Mouse (Mus musculus): Measurements from ENCODE around the gene Mettl22. TPM values are rescaled to one million over a fixed set of nuclear protein-coding genes. Genes with fewer than 3 reads are reported as not detected.

Gene Mettl22
- polyA plus RNA-seq, 1 experiment from 2014 or later, result 50.3 TPM

DNA sequence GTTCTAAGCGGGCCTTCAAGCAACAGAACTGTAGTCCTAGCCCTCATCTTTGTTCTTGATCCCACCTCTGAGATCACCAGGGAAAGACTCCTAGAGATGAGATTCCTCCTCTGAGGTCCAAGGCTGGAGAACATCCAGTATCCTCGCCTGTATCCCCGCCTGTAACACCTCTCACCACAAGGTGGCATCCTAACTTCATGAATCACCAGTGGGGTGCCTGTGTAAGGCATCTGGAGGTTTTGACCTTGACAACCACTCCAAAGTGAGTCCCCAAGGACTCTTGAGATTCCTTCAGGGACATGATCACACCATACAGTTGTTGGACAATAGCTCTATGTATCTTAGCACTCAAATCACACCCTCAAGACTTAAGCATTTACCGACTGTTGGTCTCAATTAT lies 23.7 kb downstream of the Mettl22 start:
- H3K4me2 ChIP-seq (ENCODE audit: low read length), result no peak overlapping the region
- peak; percentile 58; the same call in 1 of the 2 replicates for ATAC-seq
- no peak overlapping the region for H3K4me3 ChIP-seq (replicated peaks; ENCODE audit: low read length)
- no peaks in the 10 kb centered on the region for H3K36me3 ChIP-seq (ENCODE audit: control insufficient read depth, insufficient read depth)
- 23% methylated on average over 4 of the region's 4 CpGs for WGBS
- no peak overlapping the region for H3K9ac ChIP-seq (replicated peaks; ENCODE audit: low read depth, low read length)
- H3K4me1 ChIP-seq (replicated peaks; ENCODE audit: control insufficient read depth, insufficient read depth, low read length), result no peaks in the 10 kb centered on the region
- no peak overlapping the region for H3K27ac ChIP-seq (ENCODE audit: low read length)
- no peaks in the 10 kb centered on the region for H3K27me3 ChIP-seq (replicated peaks; ENCODE audit: control insufficient read depth, insufficient read depth, low read length)
- no peaks in the 10 kb centered on the region for H3K9me3 ChIP-seq (ENCODE audit: control insufficient read depth, low read length)

DNA sequence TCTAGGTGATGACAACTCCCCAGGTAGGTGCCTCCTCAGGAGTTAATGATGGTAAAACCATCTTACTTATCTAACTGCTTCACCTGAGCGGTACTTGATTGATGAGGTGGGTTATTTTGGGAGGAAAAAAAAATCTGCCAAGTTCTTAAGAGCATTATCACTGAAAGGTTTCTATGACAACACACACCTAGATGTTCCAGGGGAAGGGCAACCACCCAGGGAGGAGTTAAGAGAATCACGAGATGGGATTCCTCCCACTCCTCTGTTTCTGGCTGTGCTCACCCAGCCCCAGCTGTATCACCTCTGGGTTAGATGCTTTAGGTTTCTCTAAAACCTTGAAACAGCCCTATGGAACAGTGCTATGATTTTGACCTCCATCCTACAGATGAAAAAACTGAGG lies 26.4 kb downstream of the Mettl22 start:
- no peaks in the 10 kb centered on the region for H3K27me3 ChIP-seq (replicated peaks; ENCODE audit: control insufficient read depth, insufficient read depth, low read length)
- 60% methylated on average over 2 of the region's 2 CpGs for WGBS

DNA sequence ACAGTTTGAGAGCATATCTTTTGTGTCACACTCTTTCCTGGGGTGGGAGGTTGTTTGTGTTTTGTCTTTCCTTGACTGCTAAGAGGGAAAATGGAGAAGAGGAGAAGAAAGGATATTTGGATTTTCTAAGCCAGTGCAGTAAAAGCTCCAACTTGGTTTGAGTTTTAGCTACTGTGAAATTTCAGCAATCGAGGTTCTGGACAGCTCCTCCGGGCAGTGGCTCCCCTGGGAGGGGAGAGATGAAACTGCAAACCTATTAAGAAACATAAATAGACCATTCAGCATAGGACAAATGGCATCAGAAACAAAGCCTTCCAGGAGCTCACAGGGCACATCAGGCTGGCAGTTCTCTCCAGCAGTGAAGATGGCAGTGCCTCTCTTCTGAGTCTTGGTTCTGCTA lies 33.7 kb downstream of the Mettl22 start:
- Histone ChIP-seq H3K4me3 (replicated peaks; ENCODE audit: low read length) (no peak overlapping the region), H3K36me3 (ENCODE audit: control insufficient read depth, insufficient read depth) (no peaks in the 10 kb centered on the region), H3K9ac (replicated peaks; ENCODE audit: low read depth, low read length) (no peak overlapping the region), H3K27me3 (replicated peaks; ENCODE audit: control insufficient read depth, insufficient read depth, low read length) (no peaks in the 10 kb centered on the region), H3K4me1 (replicated peaks; ENCODE audit: control insufficient read depth, insufficient read depth, low read length) (no peaks in the 10 kb centered on the region), H3K4me2 (ENCODE audit: low read length) (no peak overlapping the region), H3K9me3 (ENCODE audit: control insufficient read depth, low read length) (no peaks in the 10 kb centered on the region), H3K27ac (ENCODE audit: low read length) (no peak overlapping the region)
- WGBS, result 58% methylated on average over 2 of the region's 2 CpGs
- no peak for ATAC-seq

More for the DNA sequence above, 26.4 kb downstream of the Mettl22 start:
- peak; percentile 77 for ATAC-seq
- no peak overlapping the region for H3K27ac ChIP-seq (ENCODE audit: low read length)
- H3K36me3 ChIP-seq (ENCODE audit: control insufficient read depth, insufficient read depth), result no peaks in the 10 kb centered on the region
- no peaks in the 10 kb centered on the region for H3K9me3 ChIP-seq (ENCODE audit: control insufficient read depth, low read length)
- no peaks in the 10 kb centered on the region for H3K4me1 ChIP-seq (replicated peaks; ENCODE audit: control insufficient read depth, insufficient read depth, low read length)
- no peak overlapping the region for H3K4me3 ChIP-seq (replicated peaks; ENCODE audit: low read length)
- no peak overlapping the region for H3K4me2 ChIP-seq (ENCODE audit: low read length)
- H3K9ac ChIP-seq (replicated peaks; ENCODE audit: low read depth, low read length), result no peak overlapping the region

DNA sequence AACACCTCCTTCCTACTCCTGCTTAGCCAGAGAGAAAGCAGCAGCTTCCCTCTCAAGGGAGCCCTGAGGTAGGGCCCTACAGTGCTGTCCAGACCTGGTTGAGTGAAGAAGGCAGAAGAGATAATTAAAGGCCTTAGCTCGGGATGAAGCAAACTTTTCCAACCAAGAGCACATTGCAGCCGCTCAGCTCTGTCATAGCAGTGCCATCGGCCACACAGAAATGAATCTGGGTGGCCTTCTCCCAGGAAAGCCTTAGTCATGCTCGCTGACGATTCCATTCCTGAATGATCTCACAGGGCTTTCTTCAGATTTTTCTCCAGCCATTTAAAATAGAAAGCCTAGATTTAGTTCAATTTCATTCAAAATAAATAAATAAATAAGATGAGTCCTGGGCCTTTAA lies 39.3 kb downstream of the Mettl22 start:
- no peak overlapping the region for H3K27ac ChIP-seq (ENCODE audit: low read length)
- ATAC-seq, result no peak
- no peak overlapping the region for H3K4me3 ChIP-seq (replicated peaks; ENCODE audit: low read length)
- peaks cover 17% of the 10 kb centered on the region for H3K4me1 ChIP-seq (replicated peaks; ENCODE audit: control insufficient read depth, insufficient read depth, low read length)
- H3K9me3 ChIP-seq (ENCODE audit: control insufficient read depth, low read length), result no peaks in the 10 kb centered on the region
- no peak overlapping the region for H3K9ac ChIP-seq (replicated peaks; ENCODE audit: low read depth, low read length)
- 61% methylated on average over 5 of the region's 5 CpGs for WGBS
- H3K36me3 ChIP-seq (ENCODE audit: control insufficient read depth, insufficient read depth), result no peaks in the 10 kb centered on the region
- H3K27me3 ChIP-seq (replicated peaks; ENCODE audit: control insufficient read depth, insufficient read depth, low read length), result no peaks in the 10 kb centered on the region; the same call in 1 of the 2 replicates
- H3K4me2 ChIP-seq (ENCODE audit: low read length), result no peak overlapping the region

- Histone ChIP-seq H3K27me3 (replicated peaks; ENCODE audit: control insufficient read depth, insufficient read depth, low read length) (peaks cover 3% of the 10 kb centered on the region; the same call in 1 of the 2 replicates), H3K27ac (ENCODE audit: low read length) (no peak overlapping the region), H3K4me1 (replicated peaks; ENCODE audit: control insufficient read depth, insufficient read depth, low read length) (peaks cover 21% of the 10 kb centered on the region), H3K4me3 (replicated peaks; ENCODE audit: low read length) (peak overlapping the region; percentile 70), H3K36me3 (ENCODE audit: control insufficient read depth, insufficient read depth) (no peaks in the 10 kb centered on the region), H3K9me3 (ENCODE audit: control insufficient read depth, low read length) (no peaks in the 10 kb centered on the region), H3K9ac (replicated peaks; ENCODE audit: low read depth, low read length) (peak overlapping the region; percentile 50), H3K4me2 (ENCODE audit: low read length) (peak overlapping the region; percentile 71)
- ATAC-seq, result no peak
- WGBS, result 1% methylated on average over 5 of the region's 5 CpGs
Observed at GRCm38 (mm10) chr16:8512830-8513229, 42.2 kb downstream of the Mettl22 start.

GRCm38 (mm10) chr16:8513236-8513906 lies 42.8 kb downstream of the Mettl22 start, which contains the start of gene Abat:
TSS of gene Abat (plus strand) at chr16:8513429.
- peaks cover 6% of the 10 kb centered on the region; the same call in 1 of the 2 replicates for H3K27me3 ChIP-seq (replicated peaks; ENCODE audit: control insufficient read depth, insufficient read depth, low read length)
- no peaks in the 10 kb centered on the region for H3K36me3 ChIP-seq (ENCODE audit: control insufficient read depth, insufficient read depth)
- peak within 1 kb of the TSS; percentile 71 for H3K4me2 ChIP-seq (ENCODE audit: low read length)
- WGBS, result under 1% methylated on average over 45 of the region's 46 CpGs
- ATAC-seq, result peak; percentile 100
- peak within 1 kb of the TSS; percentile 70 for H3K9ac ChIP-seq (replicated peaks; ENCODE audit: low read depth, low read length)
- peaks cover 21% of the 10 kb centered on the region for H3K4me1 ChIP-seq (replicated peaks; ENCODE audit: control insufficient read depth, insufficient read depth, low read length)
- H3K4me3 ChIP-seq (replicated peaks; ENCODE audit: low read length), result peak within 1 kb of the TSS; percentile 70
- H3K27ac ChIP-seq (ENCODE audit: low read length), result no peak within 1 kb of the TSS
- no peaks in the 10 kb centered on the region for H3K9me3 ChIP-seq (ENCODE audit: control insufficient read depth, low read length)

- no peaks in the 10 kb centered on the region for H3K36me3 ChIP-seq (ENCODE audit: control insufficient read depth, insufficient read depth)
- H3K27me3 ChIP-seq (replicated peaks; ENCODE audit: control insufficient read depth, insufficient read depth, low read length), result peaks cover 6% of the 10 kb centered on the region; the same call in 1 of the 2 replicates
- H3K4me2 ChIP-seq (ENCODE audit: low read length), result peak overlapping the region; percentile 71
- ATAC-seq, result no peak
- H3K9me3 ChIP-seq (ENCODE audit: control insufficient read depth, low read length), result no peaks in the 10 kb centered on the region
- no peak overlapping the region for H3K27ac ChIP-seq (ENCODE audit: low read length)
- no peak overlapping the region; the same call in 1 of the 2 replicates for H3K9ac ChIP-seq (replicated peaks; ENCODE audit: low read depth, low read length)
- H3K4me1 ChIP-seq (replicated peaks; ENCODE audit: control insufficient read depth, insufficient read depth, low read length), result peaks cover 21% of the 10 kb centered on the region
- WGBS, result 4% methylated on average over 4 of the region's 4 CpGs
- H3K4me3 ChIP-seq (replicated peaks; ENCODE audit: low read length), result peak overlapping the region; percentile 70
Observed at GRCm38 (mm10) chr16:8514180-8514579, 43.6 kb downstream of the Mettl22 start.

- Histone ChIP-seq H3K27me3 (replicated peaks; ENCODE audit: control insufficient read depth, insufficient read depth, low read length) (peaks cover 14% of the 10 kb centered on the region), H3K4me1 (replicated peaks; ENCODE audit: control insufficient read depth, insufficient read depth, low read length) (peaks cover 17% of the 10 kb centered on the region), H3K9ac (replicated peaks; ENCODE audit: low read depth, low read length) (no peak overlapping the region), H3K4me2 (ENCODE audit: low read length) (no peak overlapping the region), H3K9me3 (ENCODE audit: control insufficient read depth, low read length) (no peaks in the 10 kb centered on the region), H3K27ac (ENCODE audit: low read length) (no peak overlapping the region), H3K36me3 (ENCODE audit: control insufficient read depth, insufficient read depth) (no peaks in the 10 kb centered on the region), H3K4me3 (replicated peaks; ENCODE audit: low read length) (no peak overlapping the region)
- ATAC-seq, result no peak
- 77% methylated on average over 5 of the region's 5 CpGs for WGBS
Observed at GRCm38 (mm10) chr16:8520525-8520924, 49.9 kb downstream of the Mettl22 start.

DNA sequence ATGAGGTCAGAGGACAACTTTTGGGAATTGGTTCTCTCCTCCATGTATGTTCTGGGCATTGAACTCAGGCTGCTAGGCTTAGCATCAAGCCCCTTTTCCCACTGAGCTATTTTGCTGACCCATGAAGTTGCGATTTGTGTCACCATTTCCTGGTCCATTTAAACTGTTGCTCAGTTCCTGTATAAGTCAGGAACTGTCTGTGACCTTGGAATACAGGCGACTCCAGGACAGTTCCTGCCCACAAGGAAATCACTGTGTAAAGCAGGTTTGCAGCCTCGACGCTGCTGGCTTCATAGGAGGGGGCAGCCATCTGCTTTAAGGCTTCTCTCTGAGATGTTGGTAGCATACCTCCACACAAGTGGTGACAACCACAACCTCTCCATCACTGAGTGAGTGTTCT lies 50.7 kb downstream of the Mettl22 start:
- no peak overlapping the region for H3K27ac ChIP-seq (ENCODE audit: low read length)
- no peak overlapping the region for H3K4me3 ChIP-seq (replicated peaks; ENCODE audit: low read length)
- 82% methylated on average over 4 of the region's 4 CpGs for WGBS
- H3K4me1 ChIP-seq (replicated peaks; ENCODE audit: control insufficient read depth, insufficient read depth, low read length), result peaks cover 17% of the 10 kb centered on the region
- no peak for ATAC-seq
- H3K27me3 ChIP-seq (replicated peaks; ENCODE audit: control insufficient read depth, insufficient read depth, low read length), result peaks cover 21% of the 10 kb centered on the region
- no peaks in the 10 kb centered on the region for H3K9me3 ChIP-seq (ENCODE audit: control insufficient read depth, low read length)
- H3K36me3 ChIP-seq (ENCODE audit: control insufficient read depth, insufficient read depth), result no peaks in the 10 kb centered on the region
- H3K9ac ChIP-seq (replicated peaks; ENCODE audit: low read depth, low read length), result no peak overlapping the region
- H3K4me2 ChIP-seq (ENCODE audit: low read length), result no peak overlapping the region
